Mouse (Mus musculus): Measurements from ENCODE around the gene Mrpl43. TPM values are rescaled to one million over a fixed set of nuclear protein-coding genes. Genes with fewer than 3 reads are reported as not detected.

The Mrpl43 gene
- polyA plus RNA-seq, 1 experiment from 2014 or later, result 60.2 TPM

GRCm38 (mm10) chr19:45027848-45028247, 21.6 kb upstream of the Mrpl43 start:
- Histone ChIP-seq H3K4me2 (no peak overlapping the region), H3K4me1 (replicated peaks) (peaks cover 43% of the 10 kb centered on the region), H3K27me3 (no peaks in the 10 kb centered on the region), H3K9ac (no peak overlapping the region), H3K36me3 (peaks cover 47% of the 10 kb centered on the region), H3K27ac (no peak overlapping the region), H3K4me3 (no peak overlapping the region), H3K9me3 (replicated peaks) (no peaks in the 10 kb centered on the region)
- ATAC-seq (replicated peaks; ENCODE audit: insufficient number of reproducible peaks, insufficient read depth, low FRiP score, low read depth), result no peak
- 87% methylated on average over 6 of the region's 6 CpGs for WGBS

- peaks cover 55% of the 10 kb centered on the region for H3K36me3 ChIP-seq
These were observed 20.9 kb upstream of the Mrpl43 start for GRCm38 (mm10) chr19:45026958-45027670.

GRCm38 (mm10) chr19:45025937-45026568, 19.8 kb upstream of the Mrpl43 start:
- Histone ChIP-seq H3K27me3 (no peaks in the 10 kb centered on the region), H3K4me2 (no peak overlapping the region), H3K27ac (no peak overlapping the region), H3K9ac (no peak overlapping the region), H3K4me1 (replicated peaks) (peaks cover 37% of the 10 kb centered on the region), H3K9me3 (replicated peaks) (no peaks in the 10 kb centered on the region), H3K4me3 (no peak overlapping the region), H3K36me3 (peaks cover 63% of the 10 kb centered on the region)
- no peak for ATAC-seq (replicated peaks; ENCODE audit: insufficient number of reproducible peaks, insufficient read depth, low FRiP score, low read depth)
- WGBS, result 85% methylated on average over 37 of the region's 37 CpGs

More at GRCm38 (mm10) chr19:45026958-45027670, 20.9 kb upstream of the Mrpl43 start:
- Histone ChIP-seq H3K4me1 (replicated peaks) (peaks cover 36% of the 10 kb centered on the region), H3K27me3 (no peaks in the 10 kb centered on the region), H3K27ac (0 out of 2 replicates have a peak overlapping the region, but pooled peaks have one; percentile 27), H3K4me2 (no peak overlapping the region), H3K9ac (no peak overlapping the region), H3K9me3 (replicated peaks) (no peaks in the 10 kb centered on the region), H3K4me3 (no peak overlapping the region)
- WGBS, result 64% methylated on average over 6 of the region's 6 CpGs
- ATAC-seq (replicated peaks; ENCODE audit: insufficient number of reproducible peaks, insufficient read depth, low FRiP score, low read depth), result no peak

GRCm38 (mm10) chr19:45024775-45025174, 18.5 kb upstream of the Mrpl43 start:
- H3K27ac ChIP-seq, result no peak overlapping the region
- H3K36me3 ChIP-seq, result peaks cover 63% of the 10 kb centered on the region
- no peaks in the 10 kb centered on the region for H3K27me3 ChIP-seq
- 90% methylated on average over 20 of the region's 20 CpGs for WGBS
- no peak overlapping the region for H3K4me3 ChIP-seq
- no peaks in the 10 kb centered on the region for H3K9me3 ChIP-seq (replicated peaks)
- peaks cover 38% of the 10 kb centered on the region for H3K4me1 ChIP-seq (replicated peaks)
- ATAC-seq (replicated peaks; ENCODE audit: insufficient number of reproducible peaks, insufficient read depth, low FRiP score, low read depth), result no peak
- no peak overlapping the region for H3K9ac ChIP-seq
- no peak overlapping the region for H3K4me2 ChIP-seq

GRCm38 (mm10) chr19:45023993-45024392, 17.8 kb upstream of the Mrpl43 start:
- Histone ChIP-seq H3K4me1 (replicated peaks) (peaks cover 46% of the 10 kb centered on the region), H3K4me3 (no peak overlapping the region), H3K27ac (no peak overlapping the region), H3K9me3 (replicated peaks) (no peaks in the 10 kb centered on the region), H3K27me3 (no peaks in the 10 kb centered on the region), H3K36me3 (peaks cover 63% of the 10 kb centered on the region), H3K4me2 (no peak overlapping the region), H3K9ac (no peak overlapping the region)
- no peak for ATAC-seq (replicated peaks; ENCODE audit: insufficient number of reproducible peaks, insufficient read depth, low FRiP score, low read depth)
- WGBS, result 83% methylated on average over 11 of the region's 11 CpGs

GRCm38 (mm10) chr19:45021362-45021761, 15.1 kb upstream of the Mrpl43 start:
- no peak for ATAC-seq (replicated peaks; ENCODE audit: insufficient number of reproducible peaks, insufficient read depth, low FRiP score, low read depth)
- H3K4me2 ChIP-seq, result peak overlapping the region; percentile 48; the same call in 1 of the 2 replicates
- H3K9ac ChIP-seq, result peak overlapping the region; percentile 36; the same call in 1 of the 2 replicates
- H3K27ac ChIP-seq, result no peak overlapping the region
- no peaks in the 10 kb centered on the region for H3K9me3 ChIP-seq (replicated peaks)
- WGBS, result 79% methylated on average over 15 of the region's 15 CpGs
- H3K27me3 ChIP-seq, result no peaks in the 10 kb centered on the region
- peaks cover 49% of the 10 kb centered on the region for H3K4me1 ChIP-seq (replicated peaks)
- H3K36me3 ChIP-seq, result peaks cover 43% of the 10 kb centered on the region
- 0 out of 2 replicates have a peak overlapping the region, but pooled peaks have one; percentile 7 for H3K4me3 ChIP-seq

- Histone ChIP-seq H3K27ac (peak overlapping the region; percentile 53), H3K9me3 (replicated peaks) (no peaks in the 10 kb centered on the region)
- 49% methylated on average over 6 of the region's 6 CpGs for WGBS
These were observed 14.1 kb upstream of the Mrpl43 start for GRCm38 (mm10) chr19:45020348-45020747.

GRCm38 (mm10) chr19:45018351-45018831, 12.1 kb upstream of the Mrpl43 start:
- WGBS, result 6% methylated on average over 11 of the region's 13 CpGs
- Histone ChIP-seq H3K4me3 (peak overlapping the region; percentile 82), H3K4me1 (replicated peaks) (peaks cover 58% of the 10 kb centered on the region), H3K27ac (peak overlapping the region; percentile 99), H3K4me2 (peak overlapping the region; percentile 80), H3K36me3 (peaks cover 16% of the 10 kb centered on the region; the same call in 1 of the 2 replicates), H3K9ac (peak overlapping the region; percentile 81), H3K27me3 (no peaks in the 10 kb centered on the region), H3K9me3 (replicated peaks) (no peaks in the 10 kb centered on the region)
- no peak for ATAC-seq (replicated peaks; ENCODE audit: insufficient number of reproducible peaks, insufficient read depth, low FRiP score, low read depth)

More at GRCm38 (mm10) chr19:45020348-45020747, 14.1 kb upstream of the Mrpl43 start:
- no peak overlapping the region for H3K9ac ChIP-seq
- no peak for ATAC-seq (replicated peaks; ENCODE audit: insufficient number of reproducible peaks, insufficient read depth, low FRiP score, low read depth)
- H3K27me3 ChIP-seq, result no peaks in the 10 kb centered on the region
- H3K36me3 ChIP-seq, result peaks cover 33% of the 10 kb centered on the region
- H3K4me1 ChIP-seq (replicated peaks), result peaks cover 49% of the 10 kb centered on the region
- H3K4me3 ChIP-seq, result peak overlapping the region; percentile 15; the same call in 1 of the 2 replicates
- peak overlapping the region; percentile 48 for H3K4me2 ChIP-seq

GRCm38 (mm10) chr19:45017909-45018308, 11.7 kb upstream of the Mrpl43 start:
- peaks cover 59% of the 10 kb centered on the region for H3K4me1 ChIP-seq (replicated peaks)

GRCm38 (mm10) chr19:45017216-45017771, 11.1 kb upstream of the Mrpl43 start:
- peak overlapping the region; percentile 81 for H3K9ac ChIP-seq
- under 1% methylated on average over 27 of the region's 27 CpGs for WGBS
- peaks cover 61% of the 10 kb centered on the region for H3K4me1 ChIP-seq (replicated peaks)
- peak overlapping the region; percentile 99 for H3K27ac ChIP-seq
- peak overlapping the region; percentile 80 for H3K4me2 ChIP-seq
- ATAC-seq (replicated peaks; ENCODE audit: insufficient number of reproducible peaks, insufficient read depth, low FRiP score, low read depth), result peak; percentile 59
- H3K36me3 ChIP-seq, result peaks cover 13% of the 10 kb centered on the region; the same call in 1 of the 2 replicates
- no peaks in the 10 kb centered on the region for H3K9me3 ChIP-seq (replicated peaks)
- peak overlapping the region; percentile 82 for H3K4me3 ChIP-seq
- no peaks in the 10 kb centered on the region for H3K27me3 ChIP-seq

More at GRCm38 (mm10) chr19:45017909-45018308, 11.7 kb upstream of the Mrpl43 start:
- peak overlapping the region; percentile 99 for H3K27ac ChIP-seq
- peak overlapping the region; percentile 80 for H3K4me2 ChIP-seq
- peak; percentile 78 for ATAC-seq (replicated peaks; ENCODE audit: insufficient number of reproducible peaks, insufficient read depth, low FRiP score, low read depth)
- peak overlapping the region; percentile 81 for H3K9ac ChIP-seq
- no peaks in the 10 kb centered on the region for H3K27me3 ChIP-seq
- peaks cover 16% of the 10 kb centered on the region; the same call in 1 of the 2 replicates for H3K36me3 ChIP-seq
- peak overlapping the region; percentile 82 for H3K4me3 ChIP-seq
- under 1% methylated on average over 32 of the region's 48 CpGs for WGBS
- no peaks in the 10 kb centered on the region for H3K9me3 ChIP-seq (replicated peaks)
